Mouse (Mus musculus) forebrain, embryonic 12.5 days (tissue): ENCODE results near the gene Tmem167. TPM values are rescaled to one million over a fixed set of nuclear protein-coding genes. Genes with fewer than 3 reads are reported as not detected.

Source experiments
- ATAC-seq: fragments of 200-750 bp; cut with Nextera tagmentation; 2 replicates; pipeline ENCODE4 v1.8.0; 2017; ENCODE audit warnings: moderate TSS enrichment; ENCODE audit not compliant: low FRiP score
- H3K27ac ChIP-seq: fragments of 300-500 bp; sonication (generic); 2 replicates; pipeline ENCODE4 v1.5.1; 2016; ENCODE audit warnings: mild to moderate bottlenecking
- H3K27me3 ChIP-seq: fragments of 300-500 bp; sonication (generic); 2 replicates; pipeline ENCODE4 v1.6.1; 2016; ENCODE audit warnings: mild to moderate bottlenecking
- H3K36me3 ChIP-seq: fragments of 300-500 bp; sonication (generic); replicated peaks from 2 replicates; pipeline ENCODE4 v1.6.1; 2016; ENCODE audit warnings: mild to moderate bottlenecking
- H3K4me1 ChIP-seq: fragments of 300-500 bp; sonication (generic); 2 replicates; pipeline ENCODE4 v1.6.1; 2016
- H3K4me2 ChIP-seq: fragments of 300-500 bp; sonication (generic); 2 replicates; pipeline ENCODE4 v1.6.1; 2016; ENCODE audit warnings: mild to moderate bottlenecking, moderate library complexity
- H3K4me3 ChIP-seq: fragments of 300-500 bp; sonication (generic); replicated peaks from 2 replicates; pipeline ENCODE4 v1.5.1; 2016; ENCODE audit warnings: mild to moderate bottlenecking
- H3K9ac ChIP-seq: fragments of 300-500 bp; sonication (generic); 2 replicates; pipeline ENCODE4 v1.6.1; 2016; ENCODE audit warnings: mild to moderate bottlenecking
- H3K9me3 ChIP-seq: fragments of 300-500 bp; sonication (generic); 2 replicates; pipeline ENCODE4 v1.6.1; 2016
- WGBS: fragments of 180-500 bp; shearing (Covaris S2); methylation state at CpG from one replicate; pipeline ENCODE4 v1.1.7; 2016; 5-methylcytosine and 5-hydroxymethylcytosine counted together
- polyA plus RNA-seq: library from polyadenylated mRNA; unstranded; fragments of >200 nt; fragmentation: Nextera tagmentation; extraction: Ambion mirVana; gene quantifications from 2 replicates; pipeline ENCODE4 v1.2.1, GENCODE M21; 2016

Gene Tmem167
- polyA plus RNA-seq, 1 experiment from 2014 or later = 63.7 TPM

- 87% methylated on average over 6 of the region's 6 CpGs for WGBS
- H3K27me3 ChIP-seq = no peaks in the 10 kb centered on the region
- no peak for ATAC-seq
Observed at GRCm38 (mm10) chr13:90191794-90192193, 102.9 kb downstream of the Tmem167 start.

More at GRCm38 (mm10) chr13:90191794-90192193, 102.9 kb downstream of the Tmem167 start:
- Histone ChIP-seq H3K4me1 (peaks cover 7% of the 10 kb centered on the region; the same call in 1 of the 2 replicates), H3K9ac (no peak overlapping the region), H3K4me2 (no peak overlapping the region), H3K27ac (no peak overlapping the region), H3K4me3 (no peak overlapping the region), H3K36me3 (no peaks in the 10 kb centered on the region), H3K9me3 (no peaks in the 10 kb centered on the region)

Other genes with a start within 250 kb of the Tmem167 start
- gene Xrcc4, start 485 bp downstream of the Tmem167 start, polyA plus RNA-seq = 12.6 and 13.2 TPM in 2 replicates